Mouse (Mus musculus) CH12.LX (cell line): Measurements from ENCODE around the gene Tshz2. TPM values are rescaled to one million over a fixed set of nuclear protein-coding genes. Genes with fewer than 3 reads are reported as not detected.

Experiments used
- DNase-seq: peaks from one replicate; pipeline ENCODE4 v3.0.0-alpha.2; 2013; ENCODE audit errors: extremely low read depth
- H3K27ac ChIP-seq: 2 replicates; pipeline ENCODE4 v1.5.1; 2012; ENCODE audit warnings: low read depth, mild to moderate bottlenecking, control low read depth, moderate library complexity; ENCODE audit not compliant: insufficient read depth
- H3K27me3 ChIP-seq: replicated peaks from 2 replicates; pipeline ENCODE3; 2012; ENCODE audit warnings: inconsistent platforms
- H3K36me3 ChIP-seq, 2 experiments: replicated peaks in 1 of 2; 2 replicates each; pipeline versions ENCODE3 to v1.6.1; 2012; ENCODE audit warnings: inconsistent platforms in 1 of 2, low read length in 1 of 2, mild to moderate bottlenecking in 1 of 2, mixed read lengths in 1 of 2, moderate library complexity in 1 of 2; ENCODE audit not compliant: control insufficient read depth in 1 of 2, insufficient read depth in 1 of 2
- H3K4me1 ChIP-seq, 2 experiments: 2 replicates each; pipeline ENCODE4 v1.6.1; 2012; ENCODE audit warnings: inconsistent platforms in 1 of 2, moderate library complexity in 1 of 2; ENCODE audit not compliant: insufficient read depth in 2 of 2, control insufficient read depth in 1 of 2
- H3K4me2 ChIP-seq: 2 replicates; pipeline ENCODE4 v1.6.1; 2012; ENCODE audit warnings: low read depth, mild to moderate bottlenecking, control low read depth; ENCODE audit not compliant: poor library complexity, insufficient read depth, severe bottlenecking
- H3K4me3 ChIP-seq, 3 experiments: fragments of 150-350 bp in 1 of 3; sonication (generic) in 1 of 3; replicated peaks in 1 of 3; 2 replicates each; pipeline versions ENCODE3 to v1.5.1; 2011 to 2012; ENCODE audit warnings: low read depth in 2 of 3, low read length in 2 of 3, mild to moderate bottlenecking in 2 of 3, moderate library complexity in 2 of 3, control low read depth in 1 of 3, improper control_type of control experiment in 1 of 3, inconsistent platforms in 1 of 3, mixed read lengths in 1 of 3; ENCODE audit not compliant: poor library complexity in 1 of 3
- H3K79me2 ChIP-seq: replicated peaks from 2 replicates; pipeline ENCODE4 v1.6.1; 2012; ENCODE audit warnings: mild to moderate bottlenecking, moderate library complexity; ENCODE audit not compliant: control insufficient read depth, poor library complexity, insufficient read depth, severe bottlenecking; ENCODE audit errors: extremely low read depth
- H3K9ac ChIP-seq: 2 replicates; pipeline ENCODE4 v1.6.1; 2012; ENCODE audit warnings: low read depth, mild to moderate bottlenecking, control low read depth, moderate library complexity; ENCODE audit not compliant: insufficient read depth
- H3K9me3 ChIP-seq: replicated peaks from 2 replicates; pipeline ENCODE3; 2012; ENCODE audit warnings: low read length, inconsistent platforms, mixed read lengths
- CHD1 ChIP-seq: IDR thresholded peaks from 2 replicates; pipeline ENCODE4 v1.6.1; 2012; ENCODE audit warnings: low read depth, low read length, improper control_type of control experiment, inconsistent platforms
- E2F4 ChIP-seq: IDR thresholded peaks from 2 replicates; pipeline ENCODE4 v1.6.1; 2011; ENCODE audit warnings: low read depth, low read length, improper control_type of control experiment; ENCODE audit not compliant: insufficient replicate concordance
- ELF1 ChIP-seq: IDR thresholded peaks from 2 replicates; pipeline ENCODE4 v1.6.1; 2014; ENCODE audit warnings: low read depth, mild to moderate bottlenecking, inconsistent platforms, low read length, improper control_type of control experiment
- GABPA ChIP-seq: IDR thresholded peaks from 2 replicates; pipeline ENCODE4 v1.6.1; 2012; ENCODE audit warnings: low read depth, low read length, improper control_type of control experiment, inconsistent platforms; ENCODE audit not compliant: insufficient replicate concordance
- HCFC1 ChIP-seq: IDR thresholded peaks from 2 replicates; pipeline ENCODE4 v1.6.1; 2012; ENCODE audit warnings: low read depth, mild to moderate bottlenecking, inconsistent platforms, low read length, improper control_type of control experiment
- IRF4 ChIP-seq: IDR thresholded peaks from 2 replicates; pipeline ENCODE4 v1.6.1; 2014; ENCODE audit warnings: low read depth, mild to moderate bottlenecking, inconsistent platforms, low read length, improper control_type of control experiment
- JUND ChIP-seq: conservative IDR thresholded peaks from 2 replicates; pipeline ENCODE4 v1.6.1; 2011; ENCODE audit warnings: low read depth, low read length, improper control_type of control experiment
- KAT2A ChIP-seq: IDR thresholded peaks from 2 replicates; pipeline ENCODE4 v1.6.1; 2012; ENCODE audit warnings: low read length, improper control_type of control experiment, inconsistent platforms; ENCODE audit not compliant: insufficient replicate concordance
- MAFK ChIP-seq: IDR thresholded peaks from 2 replicates; pipeline ENCODE4 v1.6.1; 2011; ENCODE audit warnings: low read length, improper control_type of control experiment; ENCODE audit not compliant: insufficient replicate concordance
- MAZ ChIP-seq: IDR thresholded peaks from 2 replicates; pipeline ENCODE4 v1.6.1; 2012; ENCODE audit warnings: low read depth, mild to moderate bottlenecking, inconsistent platforms, low read length, improper control_type of control experiment, moderate library complexity
- MXI1 ChIP-seq: IDR thresholded peaks from 2 replicates; pipeline ENCODE4 v1.6.1; 2011; ENCODE audit warnings: mild to moderate bottlenecking, low read depth, low read length, improper control_type of control experiment
- NELFE ChIP-seq: IDR thresholded peaks from 2 replicates; pipeline ENCODE4 v1.6.1; 2011; ENCODE audit warnings: low read depth, low read length, improper control_type of control experiment
- NRF1 ChIP-seq: IDR thresholded peaks from 2 replicates; pipeline ENCODE4 v1.6.1; 2014; ENCODE audit warnings: low read depth, mild to moderate bottlenecking, inconsistent platforms, low read length, improper control_type of control experiment, moderate library complexity
- PAX5 ChIP-seq: IDR thresholded peaks from 2 replicates; pipeline ENCODE4 v1.6.1; 2012; ENCODE audit warnings: low read length, inconsistent platforms, mixed read lengths
- POLR2AphosphoS2 ChIP-seq: IDR thresholded peaks from 2 replicates; pipeline ENCODE4 v1.6.1; 2011; ENCODE audit warnings: low read depth, low read length, improper control_type of control experiment
- SIN3A ChIP-seq: IDR thresholded peaks from 2 replicates; pipeline ENCODE4 v1.6.1; 2012; ENCODE audit warnings: low read length, improper control_type of control experiment, inconsistent platforms
- TCF12 ChIP-seq: IDR thresholded peaks from 2 replicates; pipeline ENCODE4 v1.6.1; 2014; ENCODE audit warnings: low read depth, mild to moderate bottlenecking, inconsistent platforms, low read length, improper control_type of control experiment
- UBTF ChIP-seq: IDR thresholded peaks from 2 replicates; pipeline ENCODE4 v1.6.1; 2012; ENCODE audit warnings: low read depth, mild to moderate bottlenecking, inconsistent platforms, low read length, improper control_type of control experiment, moderate library complexity
- USF1 ChIP-seq: IDR thresholded peaks from 2 replicates; pipeline ENCODE4 v1.6.1; 2014; ENCODE audit warnings: low read depth, mild to moderate bottlenecking, inconsistent platforms, low read length, improper control_type of control experiment
- USF2 ChIP-seq: conservative IDR thresholded peaks from 2 replicates; pipeline ENCODE4 v1.6.1; 2011; ENCODE audit warnings: low read depth, low read length, improper control_type of control experiment
- ZC3H11A ChIP-seq: IDR thresholded peaks from 2 replicates; pipeline ENCODE4 v1.6.1; 2012; ENCODE audit warnings: low read depth, mild to moderate bottlenecking, inconsistent platforms, low read length, improper control_type of control experiment
- ZKSCAN1 ChIP-seq: IDR thresholded peaks from 2 replicates; pipeline ENCODE4 v1.6.1; 2012; ENCODE audit warnings: low read depth, inconsistent platforms, low read length, improper control_type of control experiment, borderline replicate concordance
- ZNF384 ChIP-seq: IDR thresholded peaks from 2 replicates; pipeline ENCODE4 v1.6.1; 2012; ENCODE audit warnings: low read depth, low read length, improper control_type of control experiment, inconsistent platforms
- dilution Hi-C: fragments of 300-500 bp; cut with MboI; formaldehyde crosslinking; loops from 2 replicates; pipeline ENCODE4 v1.14.3; 2020; ENCODE audit warnings: low sequenced_read_pairs; ENCODE audit not compliant: extremely low pct_unique_long_range_greater_than_20kb, extremely low pct_ligation_motif_present
- in situ Hi-C: fragments of 300-500 bp; cut with MboI; formaldehyde crosslinking; loops from 3 replicates; pipeline ENCODE4 v1.14.3; 2019; ENCODE audit warnings: low sequenced_read_pairs, low pct_ligation_motif_present, low pct_unique_long_range_greater_than_20kb, mixed read lengths
- polyA plus RNA-seq: library from polyadenylated mRNA; unstranded; fragments of >175 nt; gene quantifications from 2 replicates; pipeline ENCODE4 v1.2.1, GENCODE M21; 2012; ENCODE audit warnings: low read depth; ENCODE audit not compliant: insufficient read length
- total RNA-seq, 2 experiments: library from RNA; depleted of rRNA; stranded (reverse); fragments of 300-350 nt in 1 of 2; fragments of >200 nt in 1 of 2; gene quantifications; 2 replicates each; pipeline ENCODE4 v1.2.3; 2012 to 2014

Gene Tshz2
- total and polyA plus RNA-seq, 3 experiments, result not detected

- H3K27ac ChIP-seq, result no peak overlapping the region
- no peaks in the 10 kb centered on the region for H3K79me2 ChIP-seq
- H3K27me3 ChIP-seq, result no peaks in the 10 kb centered on the region
- H3K4me3 ChIP-seq, result no peak overlapping the region
- H3K36me3 ChIP-seq, result no peaks in the 10 kb centered on the region
- no peak overlapping the region for H3K4me2 ChIP-seq
- in situ Hi-C loops (no loop called here), dilution Hi-C loops (no loop called here)
- DNase-seq, result no peak
- H3K4me1 ChIP-seq, result no peaks in the 10 kb centered on the region
- H3K9ac ChIP-seq, result no peak overlapping the region
- H3K9me3 ChIP-seq, result peaks cover 76% of the 10 kb centered on the region
- TF ChIP-seq IRF4, result no peak
- TF ChIP-seq CHD1, result no peak
Measured at GRCm38 (mm10) chr2:169642420-169642819, 9.6 kb downstream of the Tshz2 start.

- DNase-seq, result no peak
- peaks cover 83% of the 10 kb centered on the region for H3K9me3 ChIP-seq
- no peak overlapping the region for H3K9ac ChIP-seq
- no peak overlapping the region for H3K4me2 ChIP-seq
- H3K36me3 ChIP-seq, result no peaks in the 10 kb centered on the region
- H3K4me1 ChIP-seq, result no peaks in the 10 kb centered on the region
- in situ Hi-C loops, result no loop called here
- no peaks in the 10 kb centered on the region for H3K27me3 ChIP-seq
- H3K4me3 ChIP-seq, result no peak overlapping the region
- H3K27ac ChIP-seq, result no peak overlapping the region
- dilution Hi-C loops, result no loop called here
- H3K79me2 ChIP-seq, result no peaks in the 10 kb centered on the region
- TF ChIP-seq KAT2A, result no peak
- TF ChIP-seq NELFE, result no peak
- TF ChIP-seq CHD1, result no peak
- no peak for TF ChIP-seq PAX5
- TF ChIP-seq, all 38 proteins: peak for 0
Measured at GRCm38 (mm10) chr2:169647091-169647490, 14.3 kb downstream of the Tshz2 start.

GRCm38 (mm10) chr2:169649262-169649885 is 16.6 kb downstream of the Tshz2 start:
- in situ Hi-C loops (no loop called here), dilution Hi-C loops (no loop called here)
- Histone ChIP-seq H3K4me3 (no peak overlapping the region), H3K4me2 (no peak overlapping the region), H3K27ac (no peak overlapping the region), H3K4me1 (no peaks in the 10 kb centered on the region), H3K79me2 (no peaks in the 10 kb centered on the region), H3K9ac (no peak overlapping the region), H3K36me3 (no peaks in the 10 kb centered on the region), H3K27me3 (no peaks in the 10 kb centered on the region), H3K9me3 (peaks cover 76% of the 10 kb centered on the region)
- TF ChIP-seq SIN3A (no peak), ZNF384 (no peak), NELFE (no peak), MXI1 (no peak), E2F4 (no peak), USF1 (no peak), USF2 (no peak), ZKSCAN1 (no peak), JUND (no peak), ELF1 (no peak), GABPA (no peak), NRF1 (no peak), HCFC1 (no peak), TCF12 (no peak), MAZ (no peak), UBTF (no peak), MAFK (no peak), POLR2AphosphoS2 (no peak), ZC3H11A (no peak), KAT2A (no peak)
- DNase-seq, result no peak
